Mouse (Mus musculus) activated CD4-positive, CD25-positive, alpha-beta regulatory T cell, adult 4 months (primary cell): ENCODE data around the gene Rln1. TPM values are rescaled to one million over a fixed set of nuclear protein-coding genes. Genes with fewer than 3 reads are reported as not detected.
A peak's percentile ranks its signal among the peaks of the same experiment; 100 is the strongest.

Experiments used
- ATAC-seq: one replicate; pipeline ENCODE4 v1.8.0; 2017
- polyA plus RNA-seq, 2 experiments: library from polyadenylated mRNA; unstranded; fragments of 100-300 nt; shearing (Covaris generic); gene quantifications; one replicate each; pipeline ENCODE4 v1.2.1; 2017

The Rln1 gene
- not detected for polyA plus RNA-seq

GRCm38 (mm10) chr19:29334068-29334745 lies at the start of gene Rln1:
Rln1 (minus strand) TSS chr19:29334670.
- no peak for ATAC-seq

DNA sequence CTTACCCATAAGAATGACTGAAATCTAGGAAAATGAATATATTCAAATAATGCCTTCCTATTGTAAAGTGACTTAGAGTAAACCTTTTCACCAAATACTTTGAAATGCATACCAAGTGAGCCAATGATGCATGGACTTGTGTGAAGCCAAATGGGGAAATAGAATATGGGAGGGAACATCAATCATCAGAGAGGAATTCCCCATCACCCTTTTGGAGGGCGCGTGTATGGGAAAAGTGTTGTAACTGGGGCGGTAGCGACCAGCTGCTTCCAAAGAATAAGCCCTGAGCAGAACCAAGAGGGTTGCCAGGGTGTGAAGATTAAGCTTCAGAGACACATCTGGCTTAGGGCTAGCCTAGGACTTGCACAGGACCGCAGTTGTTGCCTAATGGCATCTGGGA lies 48.9 kb upstream of the Rln1 start:
- no peak for ATAC-seq

DNA sequence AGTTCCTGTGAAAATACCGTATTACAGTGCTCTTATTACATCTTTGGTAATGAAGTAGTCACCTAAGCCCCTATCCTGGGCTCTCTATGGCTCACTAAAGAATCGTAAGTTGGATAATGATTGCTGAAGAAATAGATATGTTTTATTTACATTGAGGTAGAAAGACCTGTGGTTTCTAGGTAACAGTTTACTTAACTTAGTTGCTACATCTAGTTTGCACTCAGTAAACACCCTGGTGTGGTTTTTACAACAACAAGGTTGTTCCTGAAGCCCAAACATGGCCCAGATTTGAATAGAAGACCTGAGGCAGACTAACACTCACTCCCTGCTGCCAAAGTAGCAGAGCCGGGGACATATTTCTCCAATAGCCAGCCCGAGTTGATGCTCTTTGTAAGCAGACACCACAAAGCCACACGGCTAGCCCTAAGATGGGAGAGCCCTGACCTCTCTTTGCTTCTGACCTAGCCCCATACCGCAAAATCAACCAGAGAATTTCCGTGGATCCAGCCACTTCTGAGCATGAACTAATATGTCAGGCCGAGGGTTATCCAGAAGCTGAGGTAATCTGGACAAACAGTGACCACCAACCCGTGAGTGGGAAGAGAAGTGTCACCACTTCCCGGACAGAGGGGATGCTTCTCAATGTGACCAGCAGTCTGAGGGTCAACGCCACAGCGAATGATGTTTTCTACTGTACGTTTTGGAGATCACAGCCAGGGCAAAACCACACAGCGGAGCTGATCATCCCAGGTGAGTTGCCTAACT lies 45.6 kb upstream of the Rln1 start:
- ATAC-seq = no peak

GRCm38 (mm10) chr19:29376382-29376781 lies 41.9 kb upstream of the Rln1 start:
- no peak for ATAC-seq

DNA sequence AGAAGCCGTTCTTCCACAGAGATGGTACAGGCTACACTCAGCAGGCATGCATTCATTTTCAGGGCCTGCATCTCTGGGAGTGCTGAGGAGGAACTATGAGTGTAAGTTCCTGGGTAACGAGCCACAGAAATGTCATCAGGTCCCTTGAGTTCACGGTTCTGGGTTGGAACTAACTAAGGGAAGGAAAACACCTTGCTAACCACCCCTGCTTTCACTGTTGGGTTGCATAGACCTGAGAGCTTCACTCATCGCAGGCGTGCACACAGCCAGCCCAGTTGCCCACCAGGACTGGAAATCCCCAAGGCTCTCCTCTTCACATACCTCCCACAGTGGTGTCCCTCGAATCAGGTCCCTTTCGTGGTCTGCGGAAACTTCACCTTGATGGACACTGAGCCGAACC lies 40.5 kb upstream of the Rln1 start:
- no peak for ATAC-seq

DNA sequence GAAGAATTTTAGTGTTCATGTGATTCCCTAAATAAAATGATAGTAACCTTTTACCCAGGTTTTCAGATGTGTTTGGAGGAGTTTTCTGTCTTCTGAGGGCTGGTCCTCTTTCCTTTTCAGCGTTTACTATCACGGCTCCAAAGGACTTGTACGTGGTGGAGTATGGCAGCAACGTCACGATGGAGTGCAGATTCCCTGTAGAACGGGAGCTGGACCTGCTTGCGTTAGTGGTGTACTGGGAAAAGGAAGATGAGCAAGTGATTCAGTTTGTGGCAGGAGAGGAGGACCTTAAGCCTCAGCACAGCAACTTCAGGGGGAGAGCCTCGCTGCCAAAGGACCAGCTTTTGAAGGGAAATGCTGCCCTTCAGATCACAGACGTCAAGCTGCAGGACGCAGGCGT lies 39.0 kb upstream of the Rln1 start:
- no peak for ATAC-seq

DNA sequence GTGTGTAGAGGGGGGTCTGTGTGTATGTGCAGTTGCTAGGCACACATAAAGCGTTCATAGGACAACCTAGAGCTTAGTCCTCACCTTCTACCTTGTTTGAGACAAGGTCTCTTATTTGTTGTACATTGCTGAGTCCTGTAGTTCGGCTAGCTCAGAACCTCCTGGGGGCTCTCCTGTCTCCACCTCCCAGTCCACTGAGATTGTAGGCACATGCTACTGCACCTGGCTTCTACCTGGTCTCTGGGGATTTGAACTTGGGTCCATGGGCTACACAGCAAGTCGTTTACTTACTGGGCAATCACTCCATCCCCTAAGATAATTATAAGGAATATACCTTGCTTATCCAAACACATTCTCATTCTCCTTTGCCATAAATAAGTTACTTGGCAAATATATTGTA lies 38.2 kb upstream of the Rln1 start:
- ATAC-seq = no peak

GRCm38 (mm10) chr19:29372138-29372537 lies 37.7 kb upstream of the Rln1 start:
- no peak for ATAC-seq

- ATAC-seq = no peak
Observed at GRCm38 (mm10) chr19:29371284-29372081, 37.0 kb upstream of the Rln1 start.

GRCm38 (mm10) chr19:29370545-29371283 lies 36.2 kb upstream of the Rln1 start:
- no peak for ATAC-seq

DNA sequence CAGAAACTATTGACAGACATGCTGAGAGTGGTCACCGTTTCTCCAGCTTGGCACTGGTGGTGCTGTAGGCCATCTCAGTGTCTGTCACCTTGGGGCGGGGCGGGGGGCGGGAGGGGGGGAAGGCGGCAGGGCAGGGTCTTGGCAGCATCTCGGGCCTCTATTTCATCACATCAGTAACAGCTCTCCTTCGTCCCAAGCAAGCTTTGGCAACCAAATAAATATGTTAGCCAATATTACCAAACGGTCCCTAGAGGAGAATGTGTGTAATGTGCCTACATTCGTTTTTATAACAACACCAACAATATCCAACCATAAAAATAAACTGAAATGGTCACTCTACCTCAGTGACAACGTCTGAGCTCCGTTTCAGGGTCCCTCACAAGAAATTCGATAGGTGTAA lies 35.6 kb upstream of the Rln1 start:
- no peak for ATAC-seq

GRCm38 (mm10) chr19:29368671-29369309 lies 34.3 kb upstream of the Rln1 start:
- ATAC-seq = no peak

- no peak for ATAC-seq
Observed at GRCm38 (mm10) chr19:29368041-29368440, 33.6 kb upstream of the Rln1 start.

DNA sequence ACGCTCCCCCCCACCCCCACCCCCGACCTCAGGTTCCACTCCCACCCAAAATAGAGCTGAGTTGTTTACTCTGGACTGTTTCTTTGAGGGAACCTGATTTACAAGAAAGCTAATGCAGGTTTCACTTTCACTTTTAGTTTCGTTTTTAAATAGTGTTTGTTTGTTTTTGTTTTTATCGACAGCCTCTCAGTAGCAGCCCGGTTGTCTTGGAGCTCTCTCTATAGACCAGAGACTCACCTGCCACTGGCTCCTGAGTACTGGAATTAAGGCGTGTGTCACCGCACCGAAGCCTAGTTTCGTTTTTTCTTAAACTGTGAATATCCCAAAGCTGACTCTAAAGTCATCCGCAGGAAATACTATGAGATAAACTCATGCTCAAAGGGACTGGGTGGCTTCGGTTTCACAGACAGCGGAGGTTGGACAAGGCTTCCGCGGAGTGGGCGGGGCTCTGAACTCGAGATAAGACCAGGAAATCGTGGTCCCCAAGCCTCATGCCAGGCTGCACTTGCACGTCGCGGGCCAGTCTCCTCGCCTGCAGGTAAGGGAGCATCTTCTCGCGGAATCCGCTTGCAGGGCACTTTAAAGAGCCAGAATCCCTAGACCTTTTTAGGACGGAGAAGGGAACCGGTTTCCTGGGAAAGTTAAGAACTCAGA lies 32.6 kb upstream of the Rln1 start, which contains the start of the genes Plgrkt and Cd274:
TSS of gene Plgrkt (minus strand) at position 422 of the 654 bp plus-strand sequence.
TSS of gene Cd274 (plus strand) at position 487 of the 654 bp plus-strand sequence.
- ATAC-seq = peak; percentile 82

DNA sequence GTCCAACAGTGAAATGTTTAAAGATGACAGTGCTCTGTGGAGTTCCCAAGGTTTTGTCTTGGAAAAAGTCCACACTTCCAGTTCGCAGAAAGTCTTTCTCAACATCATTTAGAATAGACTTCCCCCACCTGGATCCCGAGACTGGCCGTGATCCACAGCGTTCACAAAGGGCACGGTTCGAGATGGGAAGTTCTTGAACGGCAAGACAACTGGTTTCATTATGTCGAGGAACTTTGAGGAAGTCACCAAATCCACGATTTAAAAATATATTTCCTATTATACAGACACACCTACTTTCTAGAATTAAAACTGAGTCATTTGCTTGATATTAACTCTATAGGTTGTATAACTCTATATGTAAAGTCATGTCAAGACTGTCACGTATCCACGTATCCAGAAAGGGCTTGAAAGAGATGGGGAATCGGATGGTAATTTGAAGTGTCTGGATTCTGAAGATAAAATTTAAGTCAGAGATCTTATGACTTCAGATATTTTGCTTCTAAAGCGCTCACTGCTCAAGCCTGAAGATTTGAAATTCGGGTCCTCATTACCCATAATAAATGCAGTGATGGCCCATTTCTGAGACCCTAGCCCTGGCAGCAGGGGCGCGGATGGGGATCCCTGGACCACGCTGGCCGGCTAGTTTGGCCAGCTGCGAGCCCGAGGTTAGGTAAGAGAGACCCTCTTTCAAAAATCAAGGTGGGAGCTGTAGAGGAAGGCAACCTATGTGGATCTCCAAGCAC lies 31.9 kb upstream of the Rln1 start:
- no peak for ATAC-seq

DNA sequence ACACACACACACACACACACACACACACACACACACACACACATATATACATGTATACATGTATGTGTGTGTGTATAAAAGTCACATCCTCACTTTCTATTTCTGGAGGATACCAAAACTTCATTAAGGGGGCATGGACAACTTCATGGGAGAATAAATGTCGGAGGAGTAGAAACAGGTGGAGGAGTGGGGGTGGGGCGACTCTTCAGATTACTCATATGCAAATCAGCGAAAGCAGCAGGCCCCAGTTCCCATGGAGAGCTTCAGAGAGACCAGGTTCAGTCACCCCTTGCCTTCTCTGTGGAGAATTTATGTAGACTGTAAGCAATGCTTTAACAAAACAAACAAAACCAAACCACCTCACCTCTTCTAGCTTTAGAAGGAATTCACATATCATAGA lies 30.6 kb upstream of the Rln1 start:
- no peak for ATAC-seq

GRCm38 (mm10) chr19:29364076-29364475 lies 29.6 kb upstream of the Rln1 start:
- ATAC-seq = peak; percentile 6

DNA sequence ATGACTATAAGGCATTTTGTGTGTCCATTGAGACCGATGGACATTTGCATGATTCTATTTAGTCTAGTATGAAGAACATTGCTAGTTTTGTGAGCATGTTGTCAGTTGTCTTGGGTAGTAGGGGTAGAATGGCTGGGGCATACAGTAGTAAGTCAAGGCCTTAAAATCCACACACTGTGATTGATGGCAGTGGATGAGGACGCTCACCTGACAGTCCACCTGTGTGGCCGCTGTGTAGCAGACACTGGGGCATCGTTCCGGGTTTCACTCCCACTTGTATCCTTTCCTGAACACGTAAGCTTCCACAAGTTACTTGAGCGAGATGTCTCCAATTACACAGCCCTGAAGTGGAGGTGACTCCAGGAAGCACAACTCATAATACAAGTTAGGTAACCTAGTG lies 29.1 kb upstream of the Rln1 start:
- no peak for ATAC-seq

GRCm38 (mm10) chr19:29362173-29362930 lies 27.9 kb upstream of the Rln1 start:
- no peak for ATAC-seq
